Mouse (Mus musculus) gastrocnemius, postnatal 14 days (tissue): Measurements from ENCODE around the gene Cebpe. TPM values are rescaled to one million over a fixed set of nuclear protein-coding genes. Genes with fewer than 3 reads are reported as not detected.

ENCODE experiments used
- DNase-seq: peaks from one replicate; pipeline ENCODE4 v3.0.0; 2021; ENCODE audit warnings: mixed read lengths
- intact Hi-C: fragments of 180-260 bp; cut with DNase I; formaldehyde crosslinking; loops from one replicate; pipeline ENCODE4 v1.15.1; 2025; ENCODE audit warnings: low total_unique reads
- total RNA-seq, 2 experiments: library from RNA; stranded (reverse); gene quantifications; 2 replicates each; pipeline ENCODE4 v1.2.3; 2021

Cebpe gene
- total RNA-seq, 2 experiments from 2014 or later = not detected

DNA sequence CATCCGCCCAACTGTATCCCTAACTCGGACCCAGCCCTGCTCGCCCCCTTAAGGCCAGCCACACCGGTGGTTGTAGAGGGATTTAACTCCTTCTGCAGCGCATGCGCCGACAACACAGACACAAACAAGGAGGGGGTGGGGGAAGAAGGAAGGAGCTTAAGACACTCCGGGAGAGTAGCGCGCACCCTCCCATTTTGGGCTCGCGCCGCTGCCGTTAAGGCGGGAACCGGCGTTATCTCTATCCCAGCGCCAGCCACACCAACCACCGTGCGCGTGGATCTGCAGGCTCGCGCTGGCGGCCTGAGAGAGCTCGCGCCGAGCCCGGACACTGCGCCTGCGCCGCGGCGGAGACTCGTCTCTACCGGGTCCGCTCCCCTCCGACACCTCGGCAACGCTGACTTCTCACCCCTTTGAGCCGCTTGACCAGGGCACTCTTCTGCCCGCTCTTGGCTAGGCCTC, 25.9 kb downstream of the Cebpe start, which contains the start of gene 1700123O20Rik:
1700123O20Rik (plus strand) TSS at position 154 of the 459 bp plus-strand sequence.
- intact Hi-C loops = no loop called here
- peak; percentile 76 for DNase-seq

DNA sequence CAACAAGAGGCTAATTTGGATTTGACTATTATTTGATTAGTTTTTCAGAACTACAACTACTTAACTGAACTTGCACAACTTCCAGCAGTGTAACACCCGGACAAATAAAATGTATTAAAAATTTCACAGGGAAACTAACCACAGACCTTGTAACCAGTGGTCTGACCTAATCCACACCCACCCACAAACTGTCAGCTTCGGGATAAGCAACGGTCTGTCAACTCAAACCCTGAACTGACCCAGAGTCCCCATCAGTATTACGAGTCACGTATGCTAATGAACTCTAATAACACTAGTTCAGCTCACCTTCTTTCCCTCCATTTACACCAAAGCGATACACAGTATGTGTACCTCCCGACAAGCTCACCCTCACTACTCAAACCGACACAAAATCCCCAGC, 26.5 kb downstream of the Cebpe start:
- DNase-seq = no peak
- intact Hi-C loops = no loop called here

DNA sequence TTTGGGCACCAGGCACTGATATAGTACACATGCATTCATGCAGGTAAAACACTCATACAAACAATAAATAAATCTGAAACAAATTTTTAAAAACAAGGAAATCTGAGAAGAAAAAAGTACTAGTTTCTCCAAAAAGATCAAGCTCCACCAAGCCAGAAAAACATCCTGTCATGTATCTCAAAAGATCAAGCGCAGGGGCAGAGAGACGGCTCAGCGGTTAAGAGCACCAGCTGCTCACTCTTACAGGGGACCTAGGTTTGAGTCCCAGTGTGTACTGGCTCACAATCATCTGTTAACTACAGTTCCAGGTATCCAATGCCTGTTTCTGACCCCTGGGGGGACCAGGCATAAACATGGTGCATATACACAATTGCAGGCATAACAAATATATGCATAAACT, 29.6 kb downstream of the Cebpe start:
- intact Hi-C loops = no loop called here
- no peak for DNase-seq

DNA sequence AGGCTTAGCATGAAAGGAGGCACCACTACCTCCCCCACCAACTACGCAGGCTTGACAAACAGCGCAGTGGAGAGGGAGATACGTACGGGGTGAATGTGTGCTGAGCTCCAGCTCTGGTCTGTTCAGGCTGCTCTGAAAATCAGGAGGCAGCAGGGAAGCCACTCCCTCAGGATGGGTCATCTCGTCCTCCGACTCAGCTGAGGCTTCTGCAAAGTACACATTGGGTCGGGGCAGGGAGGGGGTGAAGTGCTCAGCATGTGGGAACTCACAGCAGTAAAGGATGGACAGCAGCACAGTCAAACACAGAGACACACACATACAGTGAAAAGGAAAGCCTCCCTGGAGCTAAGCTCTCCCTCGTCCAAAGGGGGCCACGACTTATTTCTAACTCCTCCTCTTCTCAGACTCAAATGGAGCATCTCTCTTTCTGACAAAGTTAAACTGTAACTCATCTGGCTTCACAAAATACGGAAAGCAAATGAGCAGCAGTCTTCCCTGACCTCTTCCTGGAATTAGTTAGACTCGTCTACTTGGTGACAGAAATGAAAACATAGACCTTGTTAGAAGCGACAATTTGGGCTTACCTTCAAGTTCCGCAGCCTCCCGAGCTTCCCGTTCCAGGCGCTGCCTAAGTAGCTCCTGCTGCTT, 33.2 kb downstream of the Cebpe start:
- intact Hi-C loops = no loop called here
- no peak for DNase-seq

DNA sequence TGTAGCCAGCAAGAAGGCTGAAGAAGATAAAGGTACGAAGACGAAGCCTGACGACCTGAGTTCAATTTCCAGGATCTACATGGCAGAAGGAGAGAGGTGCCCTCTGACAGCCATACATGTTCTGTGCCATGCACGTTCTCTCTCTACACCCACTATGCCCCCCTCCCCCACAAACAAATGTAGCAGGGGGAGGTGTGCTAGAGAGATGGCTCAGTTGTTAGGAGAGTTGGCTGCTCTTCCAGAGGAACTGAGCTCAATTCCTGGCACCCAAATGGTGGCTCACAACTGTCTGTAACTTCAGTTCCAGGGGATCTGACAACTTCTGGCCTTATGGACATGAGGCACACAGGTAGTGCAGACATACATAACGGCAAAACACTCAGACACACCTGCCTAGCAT, 35.7 kb downstream of the Cebpe start:
- no peak for DNase-seq
- intact Hi-C loops = no loop called here

DNA sequence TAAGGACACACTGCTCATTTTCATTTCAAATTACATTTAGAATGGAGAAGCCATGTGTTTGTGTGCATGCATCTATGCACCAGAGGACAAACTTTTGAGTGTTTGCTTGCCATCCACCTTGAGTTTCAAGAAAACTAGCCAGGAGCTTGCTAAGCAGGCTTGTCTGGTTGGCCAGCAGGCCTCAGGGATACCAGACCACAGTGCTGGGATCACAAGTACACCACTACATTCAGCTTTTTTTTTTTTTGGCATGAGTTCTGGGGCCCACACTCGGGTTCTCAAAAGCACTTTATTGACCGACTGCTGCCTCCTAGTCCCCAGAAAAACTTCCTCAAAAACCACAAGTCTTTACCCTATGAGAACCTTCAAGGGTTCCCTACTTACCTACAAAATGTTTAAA, 37.7 kb downstream of the Cebpe start:
- DNase-seq = no peak
- intact Hi-C loops = no loop called here

DNA sequence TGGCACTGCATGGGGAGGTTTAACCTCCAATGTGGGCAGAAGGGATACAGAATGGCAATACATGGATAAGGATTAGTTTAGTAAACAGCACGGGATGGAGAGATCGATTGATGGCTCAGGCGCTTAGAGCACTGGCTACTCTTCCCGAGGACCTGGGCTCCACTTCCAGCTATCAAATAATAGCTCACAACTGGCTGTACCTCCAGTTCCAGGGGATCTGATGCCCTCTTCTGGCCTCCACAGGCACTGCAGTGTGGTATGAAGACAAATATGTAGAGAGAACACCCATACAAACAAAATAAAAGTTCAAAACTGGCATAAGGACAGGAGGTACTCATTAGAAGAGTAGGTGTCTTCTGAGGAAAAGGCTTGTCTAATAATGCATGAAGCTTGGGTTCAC, 42.6 kb downstream of the Cebpe start:
- DNase-seq = peak; percentile 41
- intact Hi-C loops = no loop called here

DNA sequence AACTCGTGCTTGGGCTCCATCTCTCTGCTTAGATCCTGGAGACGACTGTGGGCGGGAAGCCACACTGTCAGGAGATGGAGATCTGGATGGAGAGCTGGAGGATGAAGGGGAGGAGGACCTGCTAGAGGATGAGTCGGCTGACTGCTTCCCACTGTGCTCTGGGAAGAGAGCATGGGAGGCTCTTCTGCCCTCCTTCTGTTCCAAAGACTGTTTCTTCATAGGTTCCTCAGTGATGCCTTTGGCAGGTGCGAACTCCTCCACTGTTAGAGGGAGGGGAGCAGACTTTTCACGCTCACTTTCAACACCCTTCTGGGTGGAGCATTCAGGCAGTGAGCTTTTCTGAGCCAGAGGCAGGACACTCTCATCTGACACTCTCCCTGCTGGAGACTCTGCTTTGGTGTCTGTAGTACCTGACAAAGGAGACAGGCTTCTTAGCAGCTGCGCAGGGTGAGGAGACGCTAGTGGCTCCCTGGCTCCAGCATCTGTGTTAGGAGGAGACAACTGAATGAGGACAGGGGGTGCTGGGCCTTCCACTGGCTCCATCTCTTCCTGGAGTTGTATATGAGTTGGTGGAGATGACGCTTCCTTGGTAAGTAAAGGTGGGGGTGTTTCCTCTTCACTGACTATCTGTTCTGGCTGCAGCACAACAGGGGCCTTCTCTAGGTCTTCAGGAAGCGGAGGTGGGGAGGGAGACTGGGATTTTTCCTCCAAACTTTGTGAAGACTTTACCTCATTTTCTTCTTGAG, 47.3 kb downstream of the Cebpe start:
- intact Hi-C loops = no loop called here
- DNase-seq = no peak

Other genes starting within 250 kb of the Cebpe start
- 10 to 100 TPM; 33.5 to 37.2 TPM for gene Lrp10, start 248.0 kb downstream of the Cebpe start, total RNA-seq
- not detected for gene Rem2, start 236.1 kb downstream of the Cebpe start, total RNA-seq
- gene Prmt5, start 194.6 kb downstream of the Cebpe start, total RNA-seq = 10 to 100 TPM; 27.9 to 28.9 TPM
- 1 to 10 TPM; 5.8 to 6.5 TPM for gene Haus4, start 157.6 kb downstream of the Cebpe start, total RNA-seq
- gene Ajuba, start 134.6 kb downstream of the Cebpe start, total RNA-seq = 1 to 10 TPM; 5.7 to 5.8 TPM
- 1 to 10 TPM; 2.9 to 3.3 TPM for gene 4931414P19Rik, start 106.2 kb downstream of the Cebpe start, total RNA-seq
- gene Psmb5, start 94.2 kb downstream of the Cebpe start, total RNA-seq = 100 to 1,000 TPM; 196 to 203 TPM
- not detected for gene Psmb11, start 90.7 kb downstream of the Cebpe start, total RNA-seq
- gene Gm17606, start 71.2 kb downstream of the Cebpe start, total RNA-seq = not detected
- gene Cdh24, start 70.8 kb downstream of the Cebpe start, total RNA-seq = under 1 TPM; 0.53 to 0.55 TPM
- gene 1700123O20Rik, start 26.0 kb downstream of the Cebpe start, total RNA-seq = 10 to 100 TPM; 10.1 to 11.8 TPM
- gene Acin1, start 25.2 kb downstream of the Cebpe start, total RNA-seq = 10 to 100 TPM; 68.1 to 73.8 TPM
- not detected for gene Gm29776, start 13.3 kb downstream of the Cebpe start, total RNA-seq
- 10 to 100 TPM in 1 of 2 experiments, 1 to 10 TPM in 1; 7.5 to 18.5 TPM for gene Slc7a8, start 69.8 kb upstream of the Cebpe start, total RNA-seq
- under 1 TPM in 1 of 2 experiments, not detected in 1; 0.29 TPM for gene Rnf212b, start 102.0 kb upstream of the Cebpe start, total RNA-seq
- gene Homez, start 158.8 kb upstream of the Cebpe start, total RNA-seq = 1 to 10 TPM; 6.1 to 8.1 TPM
- gene Ppp1r3e, start 165.4 kb upstream of the Cebpe start, total RNA-seq = 1 to 10 TPM; 2.8 to 6.8 TPM
- gene Bcl2l2, start 171.2 kb upstream of the Cebpe start, total RNA-seq = 10 to 100 TPM; 19.9 to 21.0 TPM
- gene Gm20521, start 171.3 kb upstream of the Cebpe start, total RNA-seq = 1 to 10 TPM; 3.1 to 3.6 TPM
- gene Pabpn1, start 180.3 kb upstream of the Cebpe start, total RNA-seq = 10 to 100 TPM; 56.6 to 57.4 TPM
- gene Slc22a17, start 201.0 kb upstream of the Cebpe start, total RNA-seq = 1 to 10 TPM; 5.4 to 6.3 TPM
- gene Efs, start 214.0 kb upstream of the Cebpe start, total RNA-seq = 1 to 10 TPM; 5.1 to 7.4 TPM
- gene Il25, start 220.5 kb upstream of the Cebpe start, total RNA-seq = not detected
- gene Cmtm5, start 224.1 kb upstream of the Cebpe start, total RNA-seq = 1 to 10 TPM in 1 of 2 experiments, under 1 TPM in 1; 0.71 to 3.1 TPM